Mouse (Mus musculus) adrenal gland, adult 18-20 months (tissue): ENCODE data around the gene Meaf6. TPM values are rescaled to one million over a fixed set of nuclear protein-coding genes. Genes with fewer than 3 reads are reported as not detected.

Experiments
- DNase-seq, 2 experiments: peaks; one replicate each; pipeline ENCODE4 v3.0.0; 2021 to 2022; ENCODE audit warnings: low spot score in 2 of 2
- long read RNA-seq, 2 experiments: library from polyadenylated mRNA; stranded (forward); transcript quantifications; one replicate each; pipeline ENCODE4 v2.0.0; 2021
- total RNA-seq, 2 experiments: library from RNA; stranded (reverse); gene quantifications; 1 replicate in 1 of 2; 2 replicates in 1 of 2; pipeline ENCODE4 v1.2.3; 2021

Meaf6 gene
- total RNA-seq: 10 to 100 TPM; 24.0 to 29.2 TPM
- long read RNA-seq, experiment 1, partial matches to known transcripts: 0 of 9 reads
- long read RNA-seq, experiment 1, other reads (novel, unspliced or antisense): 4 of 9 reads
- long read RNA-seq, experiment 2, full-length matches to known transcripts: 28 of 36 reads
- long read RNA-seq, experiment 2, partial matches to known transcripts: 1 of 36 reads
- long read RNA-seq, experiment 2, other reads (novel, unspliced or antisense): 7 of 36 reads

- DNase-seq: peak; percentile 98 to 99
Measured at GRCm38 (mm10) chr4:125084403-125085345, at the start of gene Meaf6. Meaf6 (plus strand) TSS chr4:125085134.

GRCm38 (mm10) chr4:125044454-125044853 is 40.5 kb upstream of the Meaf6 start:
- DNase-seq: no peak

DNA sequence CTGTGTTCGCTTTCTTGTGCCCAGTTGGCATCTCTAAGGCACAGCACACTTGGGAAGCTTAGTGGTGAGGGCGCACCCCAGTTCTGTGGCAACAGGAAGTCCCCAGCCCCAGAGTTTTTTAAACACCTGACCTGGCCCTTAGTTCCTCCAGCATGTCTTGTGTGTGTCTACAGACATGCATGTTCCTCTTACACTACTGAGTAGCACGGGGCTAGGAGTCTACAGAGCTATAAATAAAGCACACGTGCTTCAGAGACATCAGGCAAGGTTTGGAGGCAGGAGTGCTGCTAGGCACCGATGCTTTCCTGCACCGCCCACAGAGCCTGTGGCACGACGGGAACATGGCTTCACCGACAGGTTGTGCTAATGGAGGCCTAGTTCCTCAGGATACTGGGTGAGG is 29.5 kb upstream of the Meaf6 start:
- no peak for DNase-seq

- no peak for DNase-seq
Measured at GRCm38 (mm10) chr4:125056476-125056875, 28.5 kb upstream of the Meaf6 start.

GRCm38 (mm10) chr4:125057273-125057672 is 27.7 kb upstream of the Meaf6 start:
- no peak for DNase-seq

DNA sequence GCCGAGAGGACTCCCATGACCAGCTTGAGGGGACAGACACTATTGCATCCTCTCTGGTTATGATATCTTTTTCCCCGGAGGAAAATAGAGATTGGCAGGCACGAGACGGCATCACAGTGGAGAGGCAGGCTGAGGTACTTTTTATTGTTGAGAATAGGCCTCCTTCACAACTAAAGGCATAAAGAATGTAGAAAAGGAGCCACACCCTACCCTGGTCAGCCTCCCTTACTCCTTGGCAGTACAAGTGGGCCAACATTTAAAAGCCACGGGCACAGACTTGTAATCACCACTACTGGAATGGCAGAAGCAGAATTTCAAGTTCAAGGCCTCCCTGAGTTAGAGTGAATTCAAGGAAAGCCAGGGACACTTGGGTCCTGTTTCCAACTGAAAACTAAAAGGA is 26.9 kb upstream of the Meaf6 start:
- no peak for DNase-seq

- DNase-seq: peak; percentile 40 to 47
Measured at GRCm38 (mm10) chr4:125059025-125059424, 25.9 kb upstream of the Meaf6 start.

DNA sequence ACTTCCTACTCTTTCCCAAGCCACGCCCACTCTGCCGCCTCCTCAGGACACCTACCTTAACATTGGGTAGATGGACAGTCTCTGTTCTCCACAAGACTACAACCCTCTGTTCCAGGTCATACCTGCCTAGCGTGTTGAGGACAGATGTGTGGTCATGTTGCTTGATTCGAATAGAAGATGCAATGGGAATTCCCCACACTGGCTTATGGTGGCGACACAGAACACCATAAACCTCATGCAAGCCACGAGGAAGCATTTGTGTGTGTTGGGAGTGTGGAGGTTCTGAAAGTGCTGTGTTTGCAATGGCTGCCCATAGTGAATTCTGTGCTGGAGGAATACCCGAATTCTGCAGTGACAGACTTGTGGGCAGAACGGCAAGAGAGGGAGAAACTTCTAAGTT is 21.1 kb upstream of the Meaf6 start:
- DNase-seq: no peak

GRCm38 (mm10) chr4:125065517-125066307 is 19.2 kb upstream of the Meaf6 start, which contains the start of gene Dnali1:
Dnali1 (minus strand) TSS chr4:125065703.
- DNase-seq: peak; percentile 52 to 53

- peak; percentile 92 to 93 for DNase-seq
Measured at GRCm38 (mm10) chr4:125066490-125067370, 18.2 kb upstream of the Meaf6 start, which contains the start of gene Snip1. Snip1 (plus strand) TSS chr4:125066672.

DNA sequence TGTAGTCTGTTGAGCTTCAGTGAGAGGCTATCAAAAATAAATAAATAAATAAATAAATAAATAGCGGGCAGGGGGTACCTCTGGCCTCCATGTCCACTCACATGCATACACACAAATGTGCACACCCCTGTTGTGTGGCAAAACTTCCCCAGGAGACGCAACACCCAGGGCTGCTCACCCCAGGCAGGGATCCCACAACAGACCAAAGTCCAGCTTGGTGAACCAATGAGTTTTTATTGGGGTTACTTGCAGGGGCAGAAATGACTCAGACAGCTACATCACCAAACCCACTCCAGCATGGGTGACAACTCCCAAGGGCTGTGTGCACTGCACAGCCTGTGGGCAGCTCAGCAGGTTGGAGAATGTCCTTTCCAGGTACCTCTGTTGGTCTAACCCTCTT is 7.2 kb upstream of the Meaf6 start:
- no peak for DNase-seq

DNA sequence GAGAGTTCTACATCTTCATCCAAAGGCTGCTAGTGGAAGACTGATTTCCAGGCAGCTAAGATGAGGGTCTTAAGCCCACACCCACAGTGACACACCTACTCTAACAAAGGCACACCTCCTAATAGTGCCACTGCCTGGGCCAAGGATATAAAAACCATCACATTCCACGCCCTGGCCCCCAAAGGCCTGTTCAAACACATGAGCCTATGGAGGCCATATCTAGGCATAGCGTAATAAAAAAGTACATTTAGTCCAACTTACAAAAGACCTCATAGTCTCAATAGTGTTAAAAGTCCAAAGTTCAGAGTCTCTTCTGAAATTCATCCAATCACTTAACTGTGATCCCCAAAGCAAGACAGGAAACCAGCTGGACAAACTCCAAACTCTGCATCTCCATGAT is 6.2 kb upstream of the Meaf6 start:
- no peak for DNase-seq

- no peak for DNase-seq
Measured at GRCm38 (mm10) chr4:125085346-125085841, 460 bp downstream of the Meaf6 start.

GRCm38 (mm10) chr4:125093031-125093430 is 8.1 kb downstream of the Meaf6 start:
- no peak for DNase-seq

DNA sequence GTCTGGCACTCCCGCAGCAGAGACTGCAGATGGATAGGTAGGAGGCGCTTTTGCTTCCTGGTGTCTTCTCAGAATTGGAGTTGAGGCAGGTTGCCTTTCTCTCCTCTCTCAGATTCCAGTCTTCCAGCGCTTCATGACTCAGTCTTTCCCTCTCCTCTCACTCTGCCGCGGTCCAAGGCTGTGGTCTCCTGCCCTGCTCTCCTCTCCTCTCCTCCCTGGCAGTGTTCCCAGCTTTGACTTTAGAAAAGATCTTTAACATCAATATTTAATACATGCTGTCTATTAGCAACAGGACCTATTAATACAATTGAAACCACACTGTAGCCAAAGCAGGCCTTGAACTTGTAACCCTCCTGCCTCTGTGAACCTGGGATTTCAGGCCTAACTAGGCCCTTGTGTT is 11.1 kb downstream of the Meaf6 start:
- no peak for DNase-seq

DNA sequence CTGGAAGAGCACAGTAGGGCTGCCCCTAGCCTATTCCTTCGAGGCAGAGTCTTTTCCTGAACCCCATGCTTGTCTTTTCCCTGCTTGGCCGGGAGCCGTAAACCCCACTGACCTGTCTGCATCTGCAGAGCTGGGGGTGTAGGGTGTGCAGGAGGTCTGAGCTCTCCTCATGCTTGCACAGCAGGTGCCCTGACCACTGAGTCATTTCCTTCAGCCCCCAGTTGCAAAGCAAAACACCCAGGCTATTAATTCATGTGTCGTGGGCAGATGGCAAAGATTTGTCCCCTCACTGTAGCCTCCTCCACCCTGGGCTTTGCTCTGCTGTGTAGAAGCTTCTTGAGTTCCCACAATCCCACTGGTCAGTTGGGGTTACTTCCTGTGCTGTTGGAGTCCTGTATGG is 12.5 kb downstream of the Meaf6 start:
- no peak for DNase-seq

- peak; percentile 86 to 89 for DNase-seq
Measured at GRCm38 (mm10) chr4:125099458-125099857, 14.5 kb downstream of the Meaf6 start.

- DNase-seq: no peak
Measured at GRCm38 (mm10) chr4:125101334-125101733, 16.4 kb downstream of the Meaf6 start.

DNA sequence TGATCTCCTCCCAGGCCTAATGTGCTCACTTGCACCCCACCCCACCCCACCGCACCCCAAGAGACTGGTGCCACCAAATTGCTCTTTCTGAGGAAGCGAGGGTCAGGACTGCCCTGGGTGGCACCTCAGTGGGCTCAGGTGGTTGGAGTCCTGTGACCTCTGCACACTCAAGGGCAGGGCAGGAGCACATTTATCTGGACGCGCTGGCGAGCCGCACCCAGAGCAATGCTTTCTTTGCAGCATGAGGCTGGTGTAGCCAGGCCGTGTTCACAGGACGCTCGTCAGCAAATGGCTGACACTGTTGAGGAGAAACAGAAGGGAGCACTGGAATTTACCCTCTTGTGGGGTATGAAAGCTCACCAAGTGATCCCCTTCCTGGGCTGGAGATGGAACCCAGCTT is 20.4 kb downstream of the Meaf6 start:
- DNase-seq: no peak

DNA sequence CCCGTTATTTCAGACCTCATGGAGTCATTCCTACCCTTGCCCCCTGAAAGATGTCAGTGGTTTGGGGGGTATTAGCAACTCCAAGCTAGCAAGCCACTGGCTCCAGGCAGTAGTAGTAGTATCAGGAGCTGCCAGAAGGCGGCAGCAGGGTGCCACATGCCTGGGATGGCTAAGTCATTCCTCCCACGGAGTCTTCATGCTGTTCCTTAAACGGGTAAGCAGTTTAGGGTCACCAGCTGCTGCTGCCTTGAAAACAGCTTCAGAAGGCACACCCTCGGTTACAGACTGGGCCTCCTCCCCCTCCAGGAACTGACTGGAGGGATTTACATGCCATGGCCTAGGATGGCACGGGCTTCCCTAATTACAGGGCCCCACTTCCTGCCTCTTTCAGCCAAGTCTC is 29.7 kb downstream of the Meaf6 start:
- DNase-seq: peak; percentile 84 to 90
